Mouse (Mus musculus) limb, embryonic 10.5 days (tissue): ENCODE measurements around the gene Cybrd1. TPM values are rescaled to one million over a fixed set of nuclear protein-coding genes. Genes with fewer than 3 reads are reported as not detected.

Experiments
- DNase-seq: peaks from one replicate; pipeline ENCODE4 v3.0.0-alpha.2; 2017; ENCODE audit warnings: low spot score
- H3K27ac ChIP-seq: fragments of 300-500 bp; sonication (generic); 2 replicates; pipeline ENCODE4 v1.5.1; 2016; ENCODE audit warnings: mild to moderate bottlenecking
- H3K27me3 ChIP-seq: fragments of 300-500 bp; sonication (generic); 2 replicates; pipeline ENCODE4 v1.6.1; 2016; ENCODE audit warnings: low read depth, mild to moderate bottlenecking; ENCODE audit not compliant: poor library complexity, severe bottlenecking
- H3K36me3 ChIP-seq: fragments of 300-500 bp; sonication (generic); 2 replicates; pipeline ENCODE4 v1.6.1; 2016; ENCODE audit warnings: mild to moderate bottlenecking, moderate library complexity
- H3K4me1 ChIP-seq: fragments of 300-500 bp; sonication (generic); 2 replicates; pipeline ENCODE4 v1.6.1; 2016
- H3K4me3 ChIP-seq: fragments of 300-500 bp; sonication (generic); 2 replicates; pipeline ENCODE4 v1.5.1; 2016; ENCODE audit warnings: mild to moderate bottlenecking, moderate library complexity
- H3K9me3 ChIP-seq: fragments of 300-500 bp; sonication (generic); replicated peaks from 2 replicates; pipeline ENCODE4 v1.6.1; 2016; ENCODE audit warnings: mild to moderate bottlenecking
- WGBS: fragments of 180-500 bp; shearing (Covaris S2); methylation state at CpG from one replicate; pipeline ENCODE4 v1.1.7; 2016; 5-methylcytosine and 5-hydroxymethylcytosine counted together
- polyA plus RNA-seq: library from polyadenylated mRNA; unstranded; fragments of >200 nt; fragmentation: Nextera tagmentation; extraction: Ambion mirVana; gene quantifications from 2 replicates; pipeline ENCODE4 v1.2.1, GENCODE M21; 2016

The Cybrd1 gene
- polyA plus RNA-seq, 1 experiment from 2014 or later: 0.48 TPM

DNA sequence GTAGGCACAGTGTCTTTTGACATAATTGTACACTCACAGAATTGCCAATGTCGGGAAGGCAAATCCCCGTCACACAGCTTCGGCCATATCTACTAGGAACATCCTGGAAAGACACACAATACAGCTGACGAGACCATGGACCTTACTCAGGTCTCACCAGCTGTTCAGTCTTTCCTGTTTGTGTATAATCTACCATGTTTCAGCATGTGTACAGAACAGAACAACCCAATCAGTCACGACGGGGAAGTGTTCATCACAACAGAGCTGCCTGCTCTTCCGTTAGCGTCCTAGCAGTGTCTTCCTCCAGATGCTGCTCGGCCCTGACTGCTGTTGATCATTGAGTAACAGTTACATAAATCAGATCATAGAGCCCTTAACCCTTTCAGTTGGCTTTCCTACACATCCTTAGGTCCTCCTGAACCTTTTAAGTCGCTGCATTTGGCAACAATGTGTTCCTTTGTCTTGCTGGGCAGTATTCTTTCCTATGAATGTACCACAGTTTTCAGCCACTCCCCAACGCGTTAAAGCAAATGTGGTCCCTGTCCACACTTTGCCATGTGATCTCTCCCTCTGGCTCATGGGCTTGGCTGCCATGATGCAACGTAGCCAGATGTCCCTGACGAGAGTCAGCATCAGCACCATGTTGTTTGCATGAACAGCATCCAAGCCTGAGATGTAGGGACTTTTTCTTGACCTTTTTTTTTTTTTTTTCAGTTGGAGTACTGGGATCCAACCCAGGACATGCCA, 12.1 kb upstream of the Cybrd1 start:
- Histone ChIP-seq H3K4me3 (no peak overlapping the region), H3K27ac (no peak overlapping the region), H3K9me3 (no peaks in the 10 kb centered on the region), H3K27me3 (no peaks in the 10 kb centered on the region), H3K4me1 (no peaks in the 10 kb centered on the region), H3K36me3 (peaks cover under 1% of the 10 kb centered on the region; the same call in 1 of the 2 replicates)
- no peak for DNase-seq
- WGBS: 88% methylated on average over 14 of the region's 14 CpGs

- Histone ChIP-seq H3K36me3 (no peaks in the 10 kb centered on the region), H3K27ac (no peak overlapping the region), H3K27me3 (no peaks in the 10 kb centered on the region), H3K4me1 (no peaks in the 10 kb centered on the region), H3K9me3 (no peaks in the 10 kb centered on the region), H3K4me3 (no peak overlapping the region)
- WGBS: 75% methylated on average over 2 of the region's 2 CpGs
- DNase-seq: no peak
Observed at GRCm38 (mm10) chr2:71107225-71107624, 10.5 kb upstream of the Cybrd1 start.

DNA sequence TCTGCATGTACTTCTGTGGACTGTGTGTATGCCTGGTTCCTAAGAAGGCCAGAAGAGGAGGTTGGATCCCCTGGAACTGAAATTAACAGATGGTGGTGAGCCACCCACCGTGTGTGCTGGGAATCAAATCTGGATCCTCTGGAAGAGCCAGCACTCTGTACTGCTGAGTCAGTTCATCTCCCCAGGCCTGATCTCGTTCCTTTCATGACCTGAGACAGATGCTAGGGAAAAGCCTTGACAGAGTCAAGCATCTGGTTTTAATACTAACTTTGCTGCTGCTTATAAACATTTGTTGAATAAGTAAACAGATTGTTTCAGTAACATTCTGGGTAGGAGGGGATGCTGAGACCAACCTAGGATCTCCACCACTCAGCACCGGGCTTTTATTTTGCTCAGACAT, 9.2 kb upstream of the Cybrd1 start:
- 64% methylated on average over 3 of the region's 3 CpGs for WGBS
- no peaks in the 10 kb centered on the region for H3K27me3 ChIP-seq
- no peaks in the 10 kb centered on the region for H3K9me3 ChIP-seq
- no peaks in the 10 kb centered on the region for H3K36me3 ChIP-seq
- H3K4me1 ChIP-seq: no peaks in the 10 kb centered on the region
- no peak overlapping the region for H3K4me3 ChIP-seq
- no peak for DNase-seq
- H3K27ac ChIP-seq: no peak overlapping the region

DNA sequence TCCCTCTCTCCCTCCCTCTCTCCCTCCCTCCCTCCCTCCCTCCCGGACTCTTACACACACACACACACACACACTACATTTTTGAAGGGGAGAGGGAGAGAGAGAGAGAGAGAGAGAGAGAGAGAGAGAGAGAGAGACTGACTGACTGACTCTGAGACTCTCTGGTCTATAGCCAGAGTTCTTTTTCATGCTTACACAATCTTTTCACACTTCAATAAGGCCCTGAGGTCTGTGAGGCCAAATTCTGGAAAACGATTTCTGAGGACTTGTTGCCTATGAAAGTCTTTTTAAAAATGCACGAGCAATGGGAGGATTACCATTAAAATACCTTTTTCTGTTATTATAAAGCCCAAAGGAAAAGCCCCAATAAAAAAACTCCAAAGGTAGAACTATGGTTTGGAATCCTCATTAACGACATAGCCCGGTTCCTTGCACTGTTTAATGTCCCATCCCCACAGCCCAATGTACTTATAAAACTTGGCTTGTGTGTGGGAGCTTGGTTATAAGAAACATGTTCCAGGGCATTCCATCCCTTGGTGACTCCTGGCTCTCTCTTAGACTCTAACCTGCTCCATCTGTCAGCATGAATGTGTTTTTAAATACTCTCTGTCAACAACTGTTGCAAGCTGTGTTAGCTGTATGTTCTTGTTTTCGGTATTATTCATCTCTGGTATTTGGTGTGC, 4.1 kb upstream of the Cybrd1 start:
- no peaks in the 10 kb centered on the region for H3K36me3 ChIP-seq
- peaks cover 12% of the 10 kb centered on the region for H3K4me1 ChIP-seq
- WGBS: 88% methylated on average over 6 of the region's 6 CpGs
- no peak overlapping the region for H3K27ac ChIP-seq
- H3K4me3 ChIP-seq: no peak overlapping the region
- H3K27me3 ChIP-seq: peaks cover 22% of the 10 kb centered on the region
- no peaks in the 10 kb centered on the region for H3K9me3 ChIP-seq
- no peak for DNase-seq

DNA sequence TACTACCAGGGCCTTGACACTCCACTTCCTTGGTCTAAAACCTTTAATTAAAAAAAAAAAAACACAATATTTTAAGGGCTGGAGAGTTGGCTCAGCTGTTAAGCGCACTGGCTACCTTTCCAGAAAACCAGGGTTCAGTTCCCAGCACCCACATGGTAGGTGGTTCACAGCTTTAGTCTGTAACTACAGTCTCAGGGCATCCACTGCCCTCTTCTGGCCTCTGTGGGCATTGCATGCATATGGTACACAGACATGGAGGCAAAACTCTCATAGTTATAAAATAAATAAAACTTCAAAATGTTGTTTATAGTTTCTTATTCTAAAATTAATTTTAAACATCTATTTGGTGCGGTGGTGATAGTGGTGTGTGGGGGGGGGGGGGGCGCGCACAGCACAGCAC, 1.6 kb upstream of the Cybrd1 start:
- peaks cover 15% of the 10 kb centered on the region for H3K4me1 ChIP-seq
- H3K27ac ChIP-seq: no peak overlapping the region
- no peaks in the 10 kb centered on the region for H3K36me3 ChIP-seq
- H3K4me3 ChIP-seq: no peak overlapping the region
- no peak for DNase-seq
- WGBS: 86% methylated on average over 4 of the region's 4 CpGs
- H3K9me3 ChIP-seq: no peaks in the 10 kb centered on the region
- H3K27me3 ChIP-seq: peaks cover 43% of the 10 kb centered on the region

DNA sequence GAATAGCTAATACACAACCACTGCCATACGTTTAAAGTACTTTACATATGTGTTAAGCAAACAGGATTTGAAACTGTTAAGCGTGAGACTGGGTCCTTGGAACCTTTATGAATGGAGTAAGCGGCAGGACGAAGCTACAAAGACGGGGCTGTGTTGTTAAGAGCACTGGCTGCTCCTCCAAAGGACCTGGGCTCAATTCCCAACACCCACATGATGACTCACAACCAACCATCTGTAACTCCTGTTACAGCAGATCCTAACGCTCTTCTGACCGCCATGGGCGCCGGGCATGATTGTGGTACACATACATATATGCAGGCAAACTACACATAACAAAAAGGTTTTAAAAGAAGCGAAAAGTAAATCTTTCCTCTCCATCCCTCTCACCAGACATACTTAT, 3.1 kb downstream of the Cybrd1 start:
- Histone ChIP-seq H3K4me1 (peaks cover 15% of the 10 kb centered on the region), H3K36me3 (no peaks in the 10 kb centered on the region), H3K27me3 (peaks cover 43% of the 10 kb centered on the region), H3K9me3 (no peaks in the 10 kb centered on the region), H3K4me3 (no peak overlapping the region), H3K27ac (no peak overlapping the region)
- 88% methylated on average over 10 of the region's 10 CpGs for WGBS
- DNase-seq: no peak

DNA sequence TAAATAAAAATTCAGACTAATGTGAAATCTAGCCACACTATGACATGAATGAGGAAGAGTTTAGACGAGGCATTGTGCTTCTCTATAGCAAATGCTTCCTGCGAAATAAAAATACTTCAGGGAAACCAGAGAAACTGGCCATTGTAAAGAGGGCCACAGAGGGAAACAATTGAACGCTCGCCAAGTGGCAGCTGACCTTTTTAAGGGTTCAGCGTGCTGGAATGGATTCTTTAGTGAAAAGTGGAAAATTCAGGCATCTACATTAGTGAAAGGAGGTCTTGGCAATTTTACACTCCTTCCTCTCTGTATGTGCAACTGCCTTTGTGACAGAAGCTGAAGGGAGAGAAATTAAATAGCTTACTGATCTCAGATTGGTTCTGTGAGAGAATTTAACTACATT, 3.7 kb downstream of the Cybrd1 start:
- DNase-seq: no peak
- 78% methylated on average over 5 of the region's 5 CpGs for WGBS
- no peaks in the 10 kb centered on the region for H3K36me3 ChIP-seq
- H3K27me3 ChIP-seq: peaks cover 43% of the 10 kb centered on the region
- peaks cover 15% of the 10 kb centered on the region for H3K4me1 ChIP-seq
- H3K27ac ChIP-seq: no peak overlapping the region
- H3K9me3 ChIP-seq: no peaks in the 10 kb centered on the region
- no peak overlapping the region for H3K4me3 ChIP-seq

DNA sequence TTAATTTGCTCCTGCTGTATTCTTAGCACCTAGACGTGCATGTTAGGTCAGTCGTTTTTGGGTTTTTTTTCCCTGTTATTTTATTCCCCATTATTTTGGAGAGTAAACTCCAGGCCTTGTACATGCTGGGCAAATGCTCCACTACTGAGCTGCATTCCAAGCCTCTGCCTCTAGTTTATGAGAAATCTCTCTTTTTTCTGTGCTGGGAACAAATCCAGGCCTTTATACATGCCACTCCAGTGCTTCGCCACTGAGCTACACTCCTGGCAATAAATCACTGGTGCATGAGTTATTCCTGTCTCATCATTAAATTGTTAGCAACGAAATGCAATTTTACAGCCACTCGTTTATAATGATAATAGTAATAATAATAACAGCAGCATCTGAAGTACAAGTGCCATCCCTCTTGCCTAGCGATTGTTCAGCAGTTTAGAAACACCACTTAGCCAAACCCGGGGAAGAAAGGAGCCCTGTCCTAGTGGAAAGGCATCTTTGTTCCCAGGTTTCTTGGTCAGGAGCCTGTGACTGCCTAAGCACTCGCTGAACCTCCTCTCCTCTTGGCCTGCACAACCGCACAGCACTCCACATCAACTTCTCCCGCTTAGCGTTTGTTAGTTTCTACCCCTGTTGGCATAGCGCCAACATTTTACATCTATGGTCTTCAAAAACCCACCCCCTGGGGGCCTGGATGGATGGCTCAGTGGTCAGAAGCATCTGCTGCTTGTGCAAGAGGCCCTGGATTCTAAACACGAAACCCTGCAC, 4.7 kb downstream of the Cybrd1 start:
- no peaks in the 10 kb centered on the region for H3K36me3 ChIP-seq
- no peak overlapping the region for H3K4me3 ChIP-seq
- H3K27me3 ChIP-seq: peaks cover 33% of the 10 kb centered on the region
- no peaks in the 10 kb centered on the region for H3K9me3 ChIP-seq
- DNase-seq: no peak
- WGBS: 84% methylated on average over 13 of the region's 13 CpGs
- H3K27ac ChIP-seq: no peak overlapping the region
- peaks cover 14% of the 10 kb centered on the region for H3K4me1 ChIP-seq

DNA sequence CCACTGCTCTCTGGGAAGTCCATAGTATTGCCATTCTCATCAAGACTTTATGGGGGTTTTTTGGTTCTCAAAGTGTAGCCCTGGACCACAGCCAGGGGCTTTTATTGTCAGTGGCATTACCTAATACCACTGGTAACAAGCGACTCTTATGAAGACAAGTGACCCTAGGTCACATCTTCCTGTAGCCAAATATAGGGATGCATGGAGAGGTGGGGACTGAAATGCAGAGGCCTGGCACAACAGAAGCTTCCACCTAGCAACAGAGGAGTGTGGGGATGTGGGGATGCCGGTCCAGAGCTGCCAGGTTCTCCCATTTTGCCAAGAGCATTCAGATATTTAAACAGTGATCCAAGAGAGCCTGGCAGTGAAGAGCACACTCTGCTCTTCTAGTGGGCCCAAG, 5.9 kb downstream of the Cybrd1 start:
- Histone ChIP-seq H3K27ac (no peak overlapping the region), H3K27me3 (peaks cover 21% of the 10 kb centered on the region), H3K36me3 (no peaks in the 10 kb centered on the region), H3K4me3 (no peak overlapping the region), H3K4me1 (peaks cover 3% of the 10 kb centered on the region), H3K9me3 (no peaks in the 10 kb centered on the region)
- no peak for DNase-seq
- WGBS: 73% methylated on average over 2 of the region's 2 CpGs

GRCm38 (mm10) chr2:71127779-71128534, 10.2 kb downstream of the Cybrd1 start:
- Histone ChIP-seq H3K4me1 (no peaks in the 10 kb centered on the region), H3K4me3 (no peak overlapping the region), H3K9me3 (no peaks in the 10 kb centered on the region), H3K27ac (no peak overlapping the region), H3K27me3 (no peaks in the 10 kb centered on the region), H3K36me3 (no peaks in the 10 kb centered on the region)
- DNase-seq: no peak
- 88% methylated on average over 10 of the region's 10 CpGs for WGBS

DNA sequence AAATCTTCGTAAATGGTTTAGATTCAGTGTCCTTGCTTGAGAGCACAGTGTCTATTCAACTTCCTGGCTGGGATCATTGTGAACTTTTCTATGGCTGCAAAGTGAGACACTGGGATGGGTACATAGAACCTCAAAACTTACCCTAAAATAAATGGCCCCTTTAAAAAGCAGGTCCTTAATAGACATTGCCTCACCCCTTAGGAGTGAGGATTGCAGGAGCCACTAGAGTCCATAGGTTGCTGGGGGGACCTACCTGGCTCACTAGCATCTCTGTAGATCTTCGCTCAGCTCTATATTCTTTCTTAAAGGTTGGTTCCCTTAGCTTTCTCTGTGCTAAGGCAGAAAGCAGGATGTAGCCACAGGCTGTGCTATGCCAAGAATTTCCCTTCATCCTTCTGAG, 12.6 kb downstream of the Cybrd1 start:
- WGBS: 91% methylated on average over 2 of the region's 2 CpGs
- H3K4me1 ChIP-seq: no peaks in the 10 kb centered on the region
- no peaks in the 10 kb centered on the region for H3K36me3 ChIP-seq
- H3K27me3 ChIP-seq: no peaks in the 10 kb centered on the region
- no peak for DNase-seq
- no peaks in the 10 kb centered on the region for H3K9me3 ChIP-seq
- H3K4me3 ChIP-seq: no peak overlapping the region
- H3K27ac ChIP-seq: no peak overlapping the region

DNA sequence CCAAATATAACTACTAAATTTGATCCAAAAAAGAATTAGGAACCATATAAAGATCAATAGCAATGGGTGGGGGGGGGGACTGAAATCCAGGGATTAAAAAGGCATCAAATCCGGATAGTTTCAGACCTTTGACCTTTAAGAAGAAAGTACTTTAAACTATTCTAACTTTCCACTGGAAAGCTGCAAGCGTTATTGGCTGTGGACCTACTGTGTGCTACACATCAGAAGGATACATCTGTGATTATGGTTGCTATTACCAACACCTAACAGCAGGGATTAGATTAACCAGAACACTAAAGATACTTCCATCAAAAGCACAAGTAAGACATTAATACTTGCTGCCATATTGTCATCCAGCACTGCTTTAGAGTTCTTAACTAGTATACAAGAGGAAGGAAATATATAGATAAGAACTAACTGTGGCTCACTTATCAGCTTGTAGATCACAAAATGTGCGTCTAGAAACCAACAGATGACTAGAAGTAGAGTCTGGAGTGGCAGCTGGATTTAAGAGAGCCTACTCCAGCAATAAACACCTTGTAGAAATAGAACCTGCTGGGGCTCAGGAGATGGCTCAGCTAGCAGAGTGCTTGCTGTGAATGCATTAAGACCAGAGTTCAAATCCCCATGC, 14.3 kb downstream of the Cybrd1 start:
- Histone ChIP-seq H3K36me3 (no peaks in the 10 kb centered on the region), H3K9me3 (no peaks in the 10 kb centered on the region), H3K4me3 (no peak overlapping the region), H3K27ac (no peak overlapping the region), H3K4me1 (no peaks in the 10 kb centered on the region), H3K27me3 (no peaks in the 10 kb centered on the region)
- 77% methylated on average over 3 of the region's 3 CpGs for WGBS
- no peak for DNase-seq
